Mouse (Mus musculus) kidney, adult 9 months (tissue): ENCODE results near the gene Klrg1.

Experiments used
- DNase-seq: peaks from one replicate; pipeline ENCODE4 v3.0.0; 2022

Klrg1 gene

DNA sequence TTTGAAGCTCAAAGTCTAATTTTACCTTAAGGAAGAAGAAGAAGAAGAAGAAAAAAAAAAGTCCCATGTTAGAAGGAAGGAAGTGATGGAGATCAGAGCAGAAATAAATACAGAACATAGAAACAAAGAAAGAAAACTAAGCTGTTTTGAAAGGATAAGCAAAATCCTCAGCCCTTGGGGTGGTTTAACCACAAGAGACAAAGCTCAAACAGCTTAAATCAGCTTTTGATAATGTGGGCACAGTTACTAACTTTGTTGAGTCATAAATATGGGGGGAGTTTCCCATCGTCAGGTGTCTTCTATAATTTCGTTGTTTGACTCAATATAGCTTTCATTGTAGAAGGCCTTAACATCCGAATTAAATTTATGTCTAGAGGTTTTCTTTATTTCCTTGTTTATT lies 9.1 kb upstream of the Klrg1 start:
- no peak for DNase-seq

DNA sequence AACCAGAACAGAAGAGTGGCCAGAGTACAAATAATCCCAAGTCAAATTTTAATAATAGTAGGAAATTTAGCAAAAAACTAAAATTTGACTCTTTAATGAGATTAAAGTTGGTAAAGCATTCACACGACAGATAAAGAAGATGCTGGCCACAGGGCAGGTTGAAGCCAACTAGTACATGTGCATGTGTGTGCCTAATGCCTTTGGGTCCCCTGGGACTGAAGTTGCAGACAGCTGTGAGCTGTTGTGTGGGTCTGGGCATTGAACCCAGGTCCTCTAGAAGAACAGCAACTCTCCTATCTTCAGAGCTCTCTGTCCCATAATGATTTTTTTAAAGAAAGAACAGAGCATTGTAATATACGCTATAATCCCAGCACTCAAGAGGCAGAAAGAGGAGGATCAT lies 8.6 kb upstream of the Klrg1 start:
- no peak for DNase-seq

DNA sequence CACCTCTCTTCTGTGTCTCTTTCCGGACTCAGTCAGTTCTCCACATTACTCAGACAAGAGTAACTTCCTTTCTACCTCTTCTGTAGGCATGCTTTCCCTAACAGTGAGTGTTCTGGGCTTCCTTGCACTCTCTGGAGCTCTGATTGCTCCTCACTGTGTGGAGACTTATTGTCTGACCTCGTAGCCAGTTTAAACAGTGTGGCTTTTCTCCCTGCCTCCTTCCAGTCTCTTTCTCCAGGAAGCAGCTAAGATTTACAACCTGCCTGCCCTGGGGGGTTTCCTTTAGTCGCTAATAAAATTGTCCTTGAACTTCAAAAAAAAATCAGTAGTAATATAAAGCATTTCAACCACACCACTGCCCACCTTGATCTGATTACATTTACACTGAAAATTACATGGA lies 7.6 kb upstream of the Klrg1 start:
- no peak for DNase-seq

DNA sequence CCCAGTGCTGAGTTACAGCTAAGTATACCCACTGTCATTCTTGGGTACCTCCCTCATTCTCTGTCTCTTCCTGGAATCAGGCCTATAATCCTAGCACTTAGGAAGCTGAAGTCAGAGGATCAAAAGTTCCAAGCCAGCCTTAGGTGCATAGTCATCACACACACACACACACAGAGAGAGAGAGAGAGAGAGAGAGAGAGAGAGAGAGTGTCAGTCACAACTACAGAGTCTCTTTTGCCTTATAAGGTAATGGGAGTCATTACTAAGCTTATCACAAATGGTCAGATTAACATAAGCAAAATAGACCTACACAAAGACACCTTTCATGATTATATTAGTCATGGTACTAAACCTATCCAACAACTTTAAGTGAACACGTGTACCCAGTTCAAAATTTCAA lies 6.6 kb upstream of the Klrg1 start:
- DNase-seq = no peak

DNA sequence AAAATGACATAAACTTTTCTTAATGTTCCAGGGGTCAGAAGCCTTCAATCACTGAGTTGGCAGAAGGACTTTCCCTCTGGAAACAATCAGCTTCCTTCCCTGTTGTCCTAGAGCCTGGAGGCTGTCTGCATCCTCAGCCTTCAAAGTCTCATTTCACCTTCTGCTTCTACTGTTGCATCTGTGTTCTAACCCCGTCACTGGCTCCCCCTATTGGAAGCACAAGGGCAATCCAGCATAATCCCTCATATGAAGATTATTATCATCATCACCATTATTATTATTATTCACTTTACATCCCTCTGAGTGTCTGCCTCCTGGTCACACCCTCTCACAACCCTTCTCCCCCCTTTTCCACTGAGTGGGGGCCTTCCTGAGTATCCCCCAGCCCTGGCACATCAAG lies 5.6 kb upstream of the Klrg1 start:
- no peak for DNase-seq

GRCm38 (mm10) chr6:122284823-122285222 lies 2.1 kb upstream of the Klrg1 start:
- no peak for DNase-seq

DNA sequence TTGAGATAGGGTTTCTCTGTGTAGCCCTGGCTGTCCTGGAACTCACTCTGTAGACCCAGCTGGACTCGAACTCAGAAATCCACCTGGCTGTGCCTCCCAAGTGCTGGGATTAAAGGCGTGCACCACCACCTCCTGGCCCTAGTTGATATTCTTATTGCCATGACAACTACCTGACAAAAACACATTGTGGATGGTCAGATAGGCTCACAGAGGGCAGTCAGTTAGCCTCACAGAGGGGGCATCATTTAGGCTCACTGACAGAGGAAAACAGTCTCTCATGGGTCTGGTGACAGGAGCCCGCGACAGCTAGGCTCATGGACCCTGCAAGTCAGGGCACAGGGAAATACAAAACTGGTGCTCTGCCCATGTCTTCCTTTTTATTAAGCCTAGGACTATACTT lies 1.6 kb upstream of the Klrg1 start:
- no peak for DNase-seq

GRCm38 (mm10) chr6:122283429-122283828 lies 747 bp upstream of the Klrg1 start:
- no peak for DNase-seq

GRCm38 (mm10) chr6:122276565-122276964 lies 6.1 kb downstream of the Klrg1 start:
- no peak for DNase-seq

GRCm38 (mm10) chr6:122274546-122274945 lies 8.1 kb downstream of the Klrg1 start:
- DNase-seq = no peak

GRCm38 (mm10) chr6:122270152-122270551 lies 12.5 kb downstream of the Klrg1 start:
- DNase-seq = no peak

DNA sequence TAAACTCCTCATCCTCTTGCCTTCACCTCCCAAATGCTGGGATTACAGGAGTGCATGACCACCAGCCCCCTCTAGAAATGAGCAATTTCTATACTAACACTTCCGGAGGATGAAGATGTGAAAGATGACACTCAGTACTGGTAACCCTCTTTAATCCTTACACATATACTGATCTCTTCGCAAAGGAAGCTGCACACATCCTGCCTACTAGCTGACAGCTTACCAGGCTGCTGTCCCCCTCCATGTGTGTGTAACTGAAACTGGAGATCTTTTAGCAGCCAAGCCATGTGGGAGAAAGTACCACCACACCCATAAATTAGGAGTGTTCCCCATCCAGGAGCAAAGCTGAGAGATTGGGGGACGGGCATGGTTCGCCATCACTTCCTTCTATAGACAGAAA lies 13.5 kb downstream of the Klrg1 start:
- no peak for DNase-seq

- peak; percentile 65 for DNase-seq
Measured at GRCm38 (mm10) chr6:122268561-122268960, 14.1 kb downstream of the Klrg1 start.

- no peak for DNase-seq
Measured at GRCm38 (mm10) chr6:122262543-122262942, 20.1 kb downstream of the Klrg1 start.

GRCm38 (mm10) chr6:122252146-122252545 lies 30.5 kb downstream of the Klrg1 start:
- no peak for DNase-seq

- no peak for DNase-seq
Measured at GRCm38 (mm10) chr6:122250033-122250432, 32.6 kb downstream of the Klrg1 start.
